Mouse (Mus musculus) kidney, postnatal 0 days (tissue): ENCODE measurements around the gene AL731706.1. TPM values are rescaled to one million over a fixed set of nuclear protein-coding genes. Genes with fewer than 3 reads are reported as not detected.
A peak's percentile ranks its signal among the peaks of the same experiment; 100 is the strongest.

Source experiments
- ATAC-seq: fragments of 200-750 bp; cut with Nextera tagmentation; replicated peaks from 2 replicates; pipeline ENCODE4 v1.8.0; 2017; ENCODE audit warnings: low read depth, moderate number of reproducible peaks, moderate TSS enrichment, moderate library complexity; ENCODE audit not compliant: low FRiP score
- DNase-seq: peaks from one replicate; pipeline ENCODE4 v3.0.0-alpha.2; 2016; ENCODE audit warnings: low spot score
- H3K27ac ChIP-seq: fragments of 300-500 bp; sonication (generic); 2 replicates; pipeline ENCODE4 v1.5.1; 2014; ENCODE audit warnings: mild to moderate bottlenecking
- H3K27me3 ChIP-seq: fragments of 300-500 bp; sonication (generic); 2 replicates; pipeline ENCODE4 v1.6.1; 2014; ENCODE audit warnings: low read length, mixed read lengths; ENCODE audit not compliant: insufficient read depth
- H3K36me3 ChIP-seq: fragments of 300-500 bp; sonication (generic); 2 replicates; pipeline ENCODE4 v1.6.1; 2014; ENCODE audit warnings: low read length, mixed read lengths; ENCODE audit not compliant: insufficient read depth
- H3K4me1 ChIP-seq: fragments of 300-500 bp; sonication (generic); replicated peaks from 2 replicates; pipeline ENCODE4 v1.6.1; 2014; ENCODE audit warnings: antibody characterized with exemption, low read length, mixed read lengths; ENCODE audit not compliant: insufficient read depth
- H3K4me2 ChIP-seq: fragments of 300-500 bp; sonication (generic); 2 replicates; pipeline ENCODE4 v1.6.1; 2014; ENCODE audit warnings: mild to moderate bottlenecking, low read length, moderate library complexity, mixed read lengths
- H3K4me3 ChIP-seq: fragments of 300-500 bp; sonication (generic); replicated peaks from 2 replicates; pipeline ENCODE4 v1.5.1; 2014; ENCODE audit warnings: low read depth, low read length
- H3K9ac ChIP-seq: fragments of 300-500 bp; sonication (generic); 2 replicates; pipeline ENCODE4 v1.6.1; 2014; ENCODE audit warnings: low read depth, low read length
- H3K9me3 ChIP-seq: fragments of 300-500 bp; sonication (generic); replicated peaks from 2 replicates; pipeline ENCODE4 v1.6.1; 2016; ENCODE audit warnings: low read length, inconsistent platforms, mixed read lengths
- CTCF ChIP-seq: IDR thresholded peaks from 2 replicates; pipeline ENCODE4 v1.5.1; 2016; ENCODE audit warnings: antibody characterized with exemption, low read depth, mild to moderate bottlenecking, moderate library complexity
- WGBS: fragments of 180-500 bp; shearing (Covaris S2); extraction: QIAGEN DNeasy Blood & Tissue Kit; methylation state at CpG from one replicate; pipeline ENCODE4 v1.1.7; 2014; 5-methylcytosine and 5-hydroxymethylcytosine counted together
- polyA plus RNA-seq: library from polyadenylated mRNA; unstranded; fragments of >200 nt; fragmentation: Nextera tagmentation; extraction: Ambion mirVana; gene quantifications from 2 replicates; pipeline ENCODE4 v1.2.1, GENCODE M21; 2015

AL731706.1 gene
- polyA plus RNA-seq, 1 experiment from 2014 or later = 48.2 TPM

- 61% methylated on average over 5 of the region's 5 CpGs for WGBS
- no peak overlapping the region for H3K4me2 ChIP-seq
- TF ChIP-seq CTCF = no peak
- no peak for ATAC-seq
- no peaks in the 10 kb centered on the region for H3K4me1 ChIP-seq
- H3K4me3 ChIP-seq = no peak overlapping the region
- no peak overlapping the region for H3K9ac ChIP-seq
- H3K27me3 ChIP-seq = no peaks in the 10 kb centered on the region
- no peak overlapping the region for H3K27ac ChIP-seq
- H3K9me3 ChIP-seq = no peaks in the 10 kb centered on the region
- no peak for DNase-seq
- H3K36me3 ChIP-seq = no peaks in the 10 kb centered on the region
Measured at GRCm38 (mm10) chr2:136854543-136855388, 36.4 kb downstream of the AL731706.1 start.

- no peak for TF ChIP-seq CTCF
- DNase-seq = no peak
- Histone ChIP-seq H3K9ac (no peak overlapping the region), H3K9me3 (no peaks in the 10 kb centered on the region), H3K36me3 (no peaks in the 10 kb centered on the region), H3K27ac (no peak overlapping the region), H3K4me1 (no peaks in the 10 kb centered on the region), H3K4me2 (no peak overlapping the region), H3K4me3 (no peak overlapping the region), H3K27me3 (no peaks in the 10 kb centered on the region)
- no peak for ATAC-seq
- WGBS = 65% methylated on average over 3 of the region's 3 CpGs
Measured at GRCm38 (mm10) chr2:136850366-136850765, 40.8 kb downstream of the AL731706.1 start.

- no peaks in the 10 kb centered on the region for H3K36me3 ChIP-seq
- H3K9me3 ChIP-seq = no peaks in the 10 kb centered on the region
Measured at GRCm38 (mm10) chr2:136837994-136838393, 53.2 kb downstream of the AL731706.1 start.

GRCm38 (mm10) chr2:136835882-136836281 lies 55.3 kb downstream of the AL731706.1 start:
- DNase-seq = peak; percentile 31
- 74% methylated on average over 3 of the region's 3 CpGs for WGBS
- no peak overlapping the region for H3K4me2 ChIP-seq
- no peaks in the 10 kb centered on the region for H3K27me3 ChIP-seq
- no peaks in the 10 kb centered on the region for H3K4me1 ChIP-seq
- H3K9me3 ChIP-seq = no peaks in the 10 kb centered on the region
- no peak overlapping the region for H3K9ac ChIP-seq
- peak; percentile 52 for TF ChIP-seq CTCF
- no peak for ATAC-seq
- no peak overlapping the region for H3K27ac ChIP-seq
- no peak overlapping the region for H3K4me3 ChIP-seq
- H3K36me3 ChIP-seq = no peaks in the 10 kb centered on the region

More at GRCm38 (mm10) chr2:136837994-136838393, 53.2 kb downstream of the AL731706.1 start:
- no peaks in the 10 kb centered on the region for H3K4me1 ChIP-seq
- no peak for ATAC-seq
- TF ChIP-seq CTCF = no peak
- H3K9ac ChIP-seq = no peak overlapping the region
- 26% methylated on average over 1 of the region's 1 CpGs for WGBS
- no peak overlapping the region for H3K4me2 ChIP-seq
- no peak overlapping the region for H3K4me3 ChIP-seq
- H3K27ac ChIP-seq = no peak overlapping the region
- no peaks in the 10 kb centered on the region for H3K27me3 ChIP-seq
- DNase-seq = no peak

- no peaks in the 10 kb centered on the region for H3K9me3 ChIP-seq
- 69% methylated on average over 1 of the region's 1 CpGs for WGBS
- no peaks in the 10 kb centered on the region for H3K36me3 ChIP-seq
- no peak overlapping the region for H3K4me2 ChIP-seq
- ATAC-seq = no peak
- no peak for TF ChIP-seq CTCF
- H3K4me3 ChIP-seq = no peak overlapping the region
- no peaks in the 10 kb centered on the region for H3K4me1 ChIP-seq
- H3K27ac ChIP-seq = no peak overlapping the region
- DNase-seq = no peak
- no peak overlapping the region for H3K9ac ChIP-seq
- H3K27me3 ChIP-seq = no peaks in the 10 kb centered on the region
Measured at GRCm38 (mm10) chr2:136834715-136835075, 56.5 kb downstream of the AL731706.1 start.

GRCm38 (mm10) chr2:136833976-136834714 lies 57.0 kb downstream of the AL731706.1 start:
- no peak overlapping the region for H3K27ac ChIP-seq
- no peaks in the 10 kb centered on the region for H3K4me1 ChIP-seq
- ATAC-seq (no peak), DNase-seq (no peak)
- WGBS = 68% methylated on average over 3 of the region's 3 CpGs
- H3K27me3 ChIP-seq = no peaks in the 10 kb centered on the region
- H3K4me3 ChIP-seq = no peak overlapping the region
- H3K9ac ChIP-seq = no peak overlapping the region
- TF ChIP-seq CTCF = no peak
- H3K9me3 ChIP-seq = no peaks in the 10 kb centered on the region
- no peak overlapping the region for H3K4me2 ChIP-seq
- H3K36me3 ChIP-seq = no peaks in the 10 kb centered on the region
